In genomic region chr7:5080815-5081214, GRCm38 (mm10) we compare ENCODE assay signal across 8 mouse cellular contexts. TPM values are rescaled to one million over a fixed set of nuclear protein-coding genes. Genes with fewer than 3 reads are reported as not detected.
DNase-seq lines count a peak whose midpoint lies in the region; ATAC-seq and TF ChIP-seq lines count a peak whose summit lies in the region.

No protein-coding gene starts in this region.

- no peak for ATAC-seq in kidney, postnatal 0 days (replicated peaks; ENCODE audit: low FRiP score, low read depth)
- ATAC-seq in embryonic facial prominence, embryonic 11.5 days (replicated peaks; ENCODE audit: insufficient number of reproducible peaks, low FRiP score, low TSS enrichment, low read depth), result no peak
- no peak for ATAC-seq in intestine, embryonic 16.5 days
- no peak for ATAC-seq in neural tube, embryonic 13.5 days (ENCODE audit: low read depth)

- no peaks in the 10 kb centered on the region for H3K27me3 ChIP-seq in kidney, postnatal 0 days (ENCODE audit: insufficient read depth, low read length)
- H3K27me3 ChIP-seq in embryonic facial prominence, embryonic 11.5 days (ENCODE audit: control insufficient read depth, insufficient read depth, low read length), result no peaks in the 10 kb centered on the region
- H3K27me3 ChIP-seq in intestine, embryonic 16.5 days (replicated peaks; ENCODE audit: control insufficient read depth, insufficient read depth, low read length), result no peaks in the 10 kb centered on the region
- H3K27me3 ChIP-seq in neural tube, embryonic 13.5 days, result no peaks in the 10 kb centered on the region

- WGBS in kidney, postnatal 0 days, result 11% methylated on average over 6 of the region's 6 CpGs
- 23% methylated on average over 6 of the region's 6 CpGs for WGBS in embryonic facial prominence, embryonic 11.5 days
- 13% methylated on average over 6 of the region's 6 CpGs for WGBS in intestine, embryonic 16.5 days
- 19% methylated on average over 6 of the region's 6 CpGs for WGBS in neural tube, embryonic 13.5 days

- no peaks in the 10 kb centered on the region; the same call in 1 of the 2 replicates for H3K4me1 ChIP-seq in kidney, postnatal 0 days (replicated peaks; ENCODE audit: insufficient read depth, low read length)
- H3K4me1 ChIP-seq in embryonic facial prominence, embryonic 11.5 days (ENCODE audit: control insufficient read depth, insufficient read depth, low read length), result no peaks in the 10 kb centered on the region
- peaks cover 10% of the 10 kb centered on the region for H3K4me1 ChIP-seq in intestine, embryonic 16.5 days (ENCODE audit: control insufficient read depth, insufficient read depth, low read length)
- peaks cover 37% of the 10 kb centered on the region for H3K4me1 ChIP-seq in neural tube, embryonic 13.5 days (replicated peaks)

- DNase-seq in kidney, postnatal 0 days (ENCODE audit: low spot score), result no peak
- no peak for DNase-seq in kidney, postnatal 10 days
- DNase-seq in embryonic facial prominence, embryonic 11.5 days (ENCODE audit: low spot score), result no peak
- no peak for DNase-seq in thymus, postnatal 14 days
- DNase-seq in right cerebral cortex, postnatal 36 days (ENCODE audit: low spot score in 2 of 2), result no peak
- DNase-seq in layer of hippocampus, postnatal 25 days (ENCODE audit: extremely low spot score in 1 of 2, low spot score in 1 of 2), result no peak

- no peaks in the 10 kb centered on the region for H3K9me3 ChIP-seq in kidney, postnatal 0 days (replicated peaks; ENCODE audit: low read length)
- H3K9me3 ChIP-seq in embryonic facial prominence, embryonic 11.5 days (replicated peaks; ENCODE audit: control insufficient read depth, low read length), result no peaks in the 10 kb centered on the region
- no peaks in the 10 kb centered on the region for H3K9me3 ChIP-seq in intestine, embryonic 16.5 days (ENCODE audit: control insufficient read depth, low read length)
- H3K9me3 ChIP-seq in neural tube, embryonic 13.5 days, result no peaks in the 10 kb centered on the region

- peak overlapping the region; percentile 97 for H3K9ac ChIP-seq in kidney, postnatal 0 days (ENCODE audit: low read depth, low read length)
- H3K9ac ChIP-seq in embryonic facial prominence, embryonic 11.5 days (replicated peaks; ENCODE audit: low read length), result peak overlapping the region; percentile 96
- peak overlapping the region; percentile 99 for H3K9ac ChIP-seq in intestine, embryonic 16.5 days (ENCODE audit: low read depth, low read length)
- peak overlapping the region; percentile 99 for H3K9ac ChIP-seq in neural tube, embryonic 13.5 days

- peak overlapping the region; percentile 96 for H3K27ac ChIP-seq in kidney, postnatal 0 days
- peak overlapping the region; percentile 89; the same call in 1 of the 2 replicates for H3K27ac ChIP-seq in embryonic facial prominence, embryonic 11.5 days (replicated peaks; ENCODE audit: low read depth, low read length)
- peak overlapping the region; percentile 97 for H3K27ac ChIP-seq in intestine, embryonic 16.5 days (ENCODE audit: low read length)
- H3K27ac ChIP-seq in neural tube, embryonic 13.5 days (replicated peaks), result peak overlapping the region; percentile 93

- peaks cover 45% of the 10 kb centered on the region; the same call in 1 of the 2 replicates for H3K36me3 ChIP-seq in kidney, postnatal 0 days (ENCODE audit: insufficient read depth, low read length)
- H3K36me3 ChIP-seq in embryonic facial prominence, embryonic 11.5 days (replicated peaks; ENCODE audit: control insufficient read depth, insufficient read depth, low read depth, low read length), result peaks cover 4% of the 10 kb centered on the region
- peaks cover 17% of the 10 kb centered on the region; the same call in 1 of the 2 replicates for H3K36me3 ChIP-seq in intestine, embryonic 16.5 days (ENCODE audit: control insufficient read depth, insufficient read depth, low read length)
- H3K36me3 ChIP-seq in neural tube, embryonic 13.5 days, result peaks cover 56% of the 10 kb centered on the region

- peak overlapping the region; percentile 61 for H3K4me2 ChIP-seq in kidney, postnatal 0 days (ENCODE audit: low read length)
- peak overlapping the region; percentile 69 for H3K4me2 ChIP-seq in embryonic facial prominence, embryonic 11.5 days (ENCODE audit: low read depth, low read length)
- peak overlapping the region; percentile 73 for H3K4me2 ChIP-seq in intestine, embryonic 16.5 days (ENCODE audit: low read depth, low read length)
- peak overlapping the region; percentile 93 for H3K4me2 ChIP-seq in neural tube, embryonic 13.5 days

- peak overlapping the region; percentile 99 for H3K4me3 ChIP-seq in kidney, postnatal 0 days (replicated peaks; ENCODE audit: low read depth, low read length)
- peak overlapping the region; percentile 98 for H3K4me3 ChIP-seq in embryonic facial prominence, embryonic 11.5 days (ENCODE audit: low read depth, low read length)
- peak overlapping the region; percentile 100 for H3K4me3 ChIP-seq in intestine, embryonic 16.5 days (ENCODE audit: low read length)
- H3K4me3 ChIP-seq in neural tube, embryonic 13.5 days, result peak overlapping the region; percentile 99

- no peak for TF ChIP-seq CTCF in kidney, postnatal 0 days (IDR thresholded peaks at IDR 0.05; ENCODE audit: low read depth)

RNA-seq across cellular contexts. Expression of gene Epn1, which starts 0.8 kb away (rescaled TPM):
- 58.4 and 61.7 TPM in 2 replicates for polyA plus RNA-seq in kidney, postnatal 0 days (2015; fragmentation: Nextera tagmentation; extraction: Ambion mirVana)
- polyA plus RNA-seq in embryonic facial prominence, embryonic 11.5 days (2014; fragmentation: Nextera tagmentation; extraction: Ambion mirVana), result 46.3 and 51.3 TPM in 2 replicates
- polyA plus RNA-seq in intestine, embryonic 16.5 days (2015; fragmentation: Nextera tagmentation; extraction: Ambion mirVana), result 75.0 and 87.4 TPM in 2 replicates
- 76.4 and 89.3 TPM in 2 replicates for polyA plus RNA-seq in neural tube, embryonic 13.5 days (2015; fragmentation: Nextera tagmentation; extraction: Ambion mirVana)
- 100 to 1,000 TPM; 520 to 560 TPM for total RNA-seq in layer of hippocampus, postnatal 25 days (2021)

RNA-seq across cellular contexts. Expression of gene U2af2, which starts 18.9 kb away (rescaled TPM):
- polyA plus RNA-seq in kidney, postnatal 0 days (2015; fragmentation: Nextera tagmentation; extraction: Ambion mirVana), result 95.0 and 103 TPM in 2 replicates
- polyA plus RNA-seq in embryonic facial prominence, embryonic 11.5 days (2014; fragmentation: Nextera tagmentation; extraction: Ambion mirVana), result 156 and 164 TPM in 2 replicates
- 107 and 112 TPM in 2 replicates for polyA plus RNA-seq in intestine, embryonic 16.5 days (2015; fragmentation: Nextera tagmentation; extraction: Ambion mirVana)
- 105 and 112 TPM in 2 replicates for polyA plus RNA-seq in neural tube, embryonic 13.5 days (2015; fragmentation: Nextera tagmentation; extraction: Ambion mirVana)
- total RNA-seq in layer of hippocampus, postnatal 25 days (2021), result 100 to 1,000 TPM; 170 to 180 TPM

RNA-seq across cellular contexts. Expression of gene Zfp580, which starts 29.5 kb away (rescaled TPM):
- polyA plus RNA-seq in kidney, postnatal 0 days (2015; fragmentation: Nextera tagmentation; extraction: Ambion mirVana), result 48.7 and 54.0 TPM in 2 replicates
- polyA plus RNA-seq in embryonic facial prominence, embryonic 11.5 days (2014; fragmentation: Nextera tagmentation; extraction: Ambion mirVana), result 25.0 and 32.3 TPM in 2 replicates
- 18.2 and 20.2 TPM in 2 replicates for polyA plus RNA-seq in intestine, embryonic 16.5 days (2015; fragmentation: Nextera tagmentation; extraction: Ambion mirVana)
- 69.9 and 81.4 TPM in 2 replicates for polyA plus RNA-seq in neural tube, embryonic 13.5 days (2015; fragmentation: Nextera tagmentation; extraction: Ambion mirVana)
- 10 to 100 TPM; 43.1 to 44.0 TPM for total RNA-seq in layer of hippocampus, postnatal 25 days (2021)

RNA-seq across cellular contexts. Expression of gene Rfpl4, which starts 35.9 kb away (rescaled TPM):
- polyA plus RNA-seq in kidney, postnatal 0 days (2015; fragmentation: Nextera tagmentation; extraction: Ambion mirVana), result not detected in 2 replicates
- polyA plus RNA-seq in embryonic facial prominence, embryonic 11.5 days (2014; fragmentation: Nextera tagmentation; extraction: Ambion mirVana), result not detected in 2 replicates
- polyA plus RNA-seq in intestine, embryonic 16.5 days (2015; fragmentation: Nextera tagmentation; extraction: Ambion mirVana), result not detected in 2 replicates
- polyA plus RNA-seq in neural tube, embryonic 13.5 days (2015; fragmentation: Nextera tagmentation; extraction: Ambion mirVana), result not detected in 2 replicates
- not detected for total RNA-seq in layer of hippocampus, postnatal 25 days (2021)

RNA-seq across cellular contexts. Expression of gene Zfp784, which starts 42.6 kb away (rescaled TPM):
- polyA plus RNA-seq in kidney, postnatal 0 days (2015; fragmentation: Nextera tagmentation; extraction: Ambion mirVana), result 5.7 and 6.6 TPM in 2 replicates
- polyA plus RNA-seq in embryonic facial prominence, embryonic 11.5 days (2014; fragmentation: Nextera tagmentation; extraction: Ambion mirVana), result 2.7 and 3.3 TPM in 2 replicates
- 7.9 and 8.0 TPM in 2 replicates for polyA plus RNA-seq in intestine, embryonic 16.5 days (2015; fragmentation: Nextera tagmentation; extraction: Ambion mirVana)
- polyA plus RNA-seq in neural tube, embryonic 13.5 days (2015; fragmentation: Nextera tagmentation; extraction: Ambion mirVana), result 8.3 and 9.1 TPM in 2 replicates
- total RNA-seq in layer of hippocampus, postnatal 25 days (2021), result 1 to 10 TPM; 5.1 to 6.5 TPM
